Mouse (Mus musculus) 416B (cell line): Measurements from ENCODE around the gene Stard13.

ENCODE experiments used
- DNase-seq: peaks from one replicate; pipeline ENCODE4 v3.0.0; 2011; ENCODE audit warnings: low read depth

The Stard13 gene

GRCm38 (mm10) chr5:151018959-151019358 lies 214.7 kb downstream of the Stard13 start:
- DNase-seq = no peak

GRCm38 (mm10) chr5:151018450-151018849 lies 215.2 kb downstream of the Stard13 start:
- DNase-seq = no peak

DNA sequence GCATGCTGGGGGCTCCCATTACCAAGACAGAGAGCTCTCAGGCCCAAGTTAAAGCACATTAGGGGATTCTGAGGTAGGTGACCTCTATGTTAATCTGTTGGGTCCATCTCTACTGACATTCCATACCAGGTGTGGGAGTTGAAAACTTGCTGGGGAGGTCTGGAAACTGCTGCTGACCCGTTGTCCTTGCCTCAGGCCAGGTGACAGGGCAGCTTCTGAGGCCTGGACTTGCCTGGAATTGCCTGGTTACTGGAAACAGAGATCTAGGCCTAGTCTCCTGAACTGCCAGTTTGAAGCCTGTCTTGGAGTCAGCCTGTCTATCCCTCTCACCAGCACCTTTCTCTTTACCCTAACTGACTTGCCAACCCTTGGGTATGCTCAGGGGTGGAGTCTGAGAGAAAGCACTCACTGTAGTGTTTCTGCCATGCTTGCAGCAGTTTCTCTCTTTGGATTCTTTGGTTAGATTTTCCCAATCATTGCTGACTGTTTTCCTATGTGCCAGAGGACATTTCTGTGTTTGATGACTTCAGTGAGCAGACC lies 229.3 kb downstream of the Stard13 start:
- no peak for DNase-seq

GRCm38 (mm10) chr5:151002051-151002450 lies 231.6 kb downstream of the Stard13 start:
- no peak for DNase-seq

DNA sequence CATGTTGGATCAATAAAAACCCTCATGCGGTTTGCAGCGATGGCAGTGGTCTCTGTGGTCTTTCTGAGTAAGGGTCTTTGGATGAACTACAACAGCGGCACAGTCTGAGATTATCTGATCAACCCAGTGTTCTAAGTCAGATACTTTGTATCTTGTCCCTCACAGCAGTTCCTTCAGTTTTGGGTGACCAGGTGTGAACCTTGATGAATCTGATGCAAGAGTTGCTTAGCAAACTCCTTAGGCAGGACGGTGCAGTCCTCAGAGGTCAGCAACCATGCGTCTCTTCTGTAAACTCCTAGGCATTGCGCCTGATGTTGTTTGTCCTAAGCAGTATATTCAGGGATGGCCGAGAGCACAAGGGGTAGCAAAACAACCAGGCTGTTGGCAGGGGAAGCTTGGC lies 232.5 kb downstream of the Stard13 start:
- no peak for DNase-seq

- DNase-seq = no peak
Observed at GRCm38 (mm10) chr5:150996586-150996985, 237.1 kb downstream of the Stard13 start.

DNA sequence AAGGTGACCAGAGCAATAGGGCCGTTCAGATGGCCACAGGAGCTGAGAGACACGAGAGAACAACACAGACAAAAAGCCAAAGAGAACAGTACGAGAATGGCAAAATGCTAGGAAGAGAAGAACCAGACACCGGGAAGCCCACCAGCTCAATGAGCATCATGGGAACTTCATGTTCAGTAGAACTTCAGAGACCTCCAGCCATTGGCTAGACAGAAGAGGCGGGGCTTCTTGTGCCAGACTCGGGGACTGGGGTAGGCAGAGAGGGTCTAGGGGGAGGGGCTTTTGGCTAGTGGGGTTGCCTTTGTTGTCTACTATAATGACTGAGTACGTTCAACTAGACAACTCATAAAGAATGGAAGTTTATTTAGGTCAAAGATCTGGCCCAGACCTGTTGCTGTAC lies 239.5 kb downstream of the Stard13 start:
- no peak for DNase-seq
